In the genomic region with DNA sequence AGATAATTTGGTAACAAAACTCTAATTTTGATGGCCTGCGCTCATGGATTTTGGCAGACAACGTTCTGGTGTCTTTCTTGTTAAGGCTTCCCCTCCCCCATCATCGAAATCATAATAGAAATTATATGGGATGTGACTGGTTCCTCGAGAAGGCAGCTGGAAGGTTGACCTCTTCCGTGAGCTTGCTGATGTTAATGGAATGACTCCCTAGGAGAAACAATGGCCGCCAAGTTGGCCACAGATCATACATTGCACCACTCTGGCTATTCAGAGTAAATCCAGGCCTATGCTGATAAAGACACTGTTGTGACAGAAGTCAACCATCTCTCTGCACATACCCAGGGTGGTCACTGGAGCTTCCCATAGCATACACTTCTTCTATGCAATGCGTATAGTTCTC, we compare ENCODE assay signal across 8 mouse cellular contexts.
"Had no signal": no experiment of that assay in that cellular context is flagged by ENCODE, and none has a peak within 500 bp of the region (broad histone marks: within the 10 kb centered on the region; RNA-seq: fewer than 3 reads in every experiment).

No protein-coding gene starts in this region.

- DNase-seq: kidney, adult 11 months; kidney, adult 8-10 months; kidney, postnatal 10 days; kidney, postnatal 25 days; kidney, postnatal 4 days; liver; liver, embryonic 13.5 days; liver, postnatal 0 days had no signal
